Mouse (Mus musculus) T-cell, adult 2 months (primary cell): ENCODE results near the gene Olfr68.
"Not testable (repeated sequence)": the region's sequence is repeated elsewhere in the genome, so short reads cannot be mapped to it uniquely, and the experiment has no call there.

ENCODE experiments used
- DNase-seq: peaks from one replicate; pipeline ENCODE4 v3.0.0; 2022; ENCODE audit warnings: low spot score

Gene Olfr68

DNA sequence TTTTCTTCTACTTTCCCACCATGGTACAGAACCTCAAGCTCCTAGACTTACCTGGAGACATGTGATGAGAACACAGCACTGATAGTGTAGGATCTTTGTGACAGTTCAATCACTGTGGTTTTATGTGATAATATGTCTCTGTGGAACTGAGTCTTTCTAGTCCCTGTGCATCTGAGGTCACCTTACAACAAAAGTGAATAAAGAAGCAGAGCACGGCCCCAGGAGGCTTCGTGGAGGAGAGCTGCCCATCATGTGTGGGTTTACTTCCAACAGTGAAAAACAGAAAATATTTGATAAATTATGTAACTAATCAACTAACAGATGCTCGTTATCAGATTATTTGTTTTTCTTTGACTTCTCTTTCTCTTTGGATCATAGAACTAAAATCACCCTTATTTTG, at the start of gene Olfr68:
TSS of gene Olfr68 (minus strand) at position 101 of the 400 bp plus-strand sequence.
- no peak for DNase-seq

GRCm38 (mm10) chr7:103827808-103828207, 48.3 kb upstream of the Olfr68 start, which contains the start of gene Hbb-bs:
Hbb-bs (minus strand) TSS chr7:103828096.
- no peak for DNase-seq

DNA sequence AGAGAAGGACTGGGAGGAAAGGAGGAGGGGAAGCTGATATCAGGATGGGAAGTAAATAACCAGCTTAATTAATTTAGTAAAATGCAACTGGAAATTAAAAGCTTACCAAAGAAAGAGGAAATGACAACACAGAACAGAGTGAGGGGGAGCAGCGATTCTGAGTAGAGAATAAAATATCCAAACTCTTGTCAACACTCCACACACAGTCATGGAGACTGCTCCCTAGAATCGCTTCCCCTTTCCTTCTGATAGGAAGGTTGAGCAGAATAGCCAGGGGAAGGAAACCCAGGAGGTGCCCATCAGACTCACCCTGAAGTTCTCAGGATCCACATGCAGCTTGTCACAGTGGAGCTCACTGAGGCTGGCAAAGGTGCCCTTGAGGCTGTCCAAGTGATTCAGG, 47.6 kb upstream of the Olfr68 start:
- not testable (repeated sequence) for DNase-seq

- DNase-seq = no peak
Measured at GRCm38 (mm10) chr7:103826255-103826887, 46.9 kb upstream of the Olfr68 start.

GRCm38 (mm10) chr7:103825536-103826254, 46.2 kb upstream of the Olfr68 start:
- no peak for DNase-seq

DNA sequence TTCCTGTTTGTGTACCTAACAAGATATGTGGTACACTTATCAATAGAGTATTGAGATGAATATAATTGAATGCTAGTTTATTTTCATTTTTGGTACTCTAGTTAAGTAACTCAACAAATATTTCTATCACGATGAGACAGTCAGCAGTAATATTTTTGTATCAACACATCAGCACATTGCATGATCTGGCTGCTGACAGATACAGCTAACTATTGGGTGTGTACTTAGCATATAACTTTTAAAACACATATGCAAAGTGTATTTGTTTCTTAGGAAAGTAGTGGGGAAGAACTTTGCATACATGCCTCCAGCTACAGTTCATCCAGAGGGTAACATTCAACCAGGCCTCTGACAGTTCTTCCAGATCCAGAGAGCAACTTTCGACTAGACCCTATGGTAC, 45.1 kb upstream of the Olfr68 start:
- DNase-seq = no peak

GRCm38 (mm10) chr7:103815085-103815484, 35.6 kb upstream of the Olfr68 start:
- DNase-seq = not testable (repeated sequence)

GRCm38 (mm10) chr7:103813766-103814165, 34.3 kb upstream of the Olfr68 start, which contains the start of gene Hbb-bt:
Hbb-bt (minus strand) TSS chr7:103813996.
- DNase-seq = no peak

GRCm38 (mm10) chr7:103813152-103813551, 33.7 kb upstream of the Olfr68 start:
- not testable (repeated sequence) for DNase-seq

GRCm38 (mm10) chr7:103812174-103812573, 32.7 kb upstream of the Olfr68 start:
- DNase-seq = no peak

- DNase-seq = no peak
Measured at GRCm38 (mm10) chr7:103811223-103811845, 31.8 kb upstream of the Olfr68 start.

DNA sequence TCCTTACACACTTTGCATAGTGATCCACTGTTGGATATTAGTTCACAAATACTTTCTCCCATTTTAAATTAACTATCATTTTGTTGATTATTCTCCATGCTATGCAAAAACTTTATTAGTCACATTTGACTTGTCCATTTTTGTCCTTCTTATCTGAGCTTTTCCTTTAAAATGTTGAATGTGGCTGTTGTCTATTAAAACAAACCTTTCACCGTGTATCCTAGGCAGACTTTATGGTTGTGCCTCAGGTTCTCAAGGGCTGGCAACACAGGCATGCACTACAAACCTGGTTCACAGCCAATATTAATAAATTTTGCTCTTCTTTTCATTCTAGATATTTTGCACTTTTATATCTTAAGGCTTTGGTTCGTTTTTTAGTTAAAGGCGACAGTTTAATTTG, 31.2 kb upstream of the Olfr68 start:
- no peak for DNase-seq

- no peak for DNase-seq
Measured at GRCm38 (mm10) chr7:103810296-103810695, 30.8 kb upstream of the Olfr68 start.

GRCm38 (mm10) chr7:103809801-103810155, 30.3 kb upstream of the Olfr68 start:
- no peak for DNase-seq

DNA sequence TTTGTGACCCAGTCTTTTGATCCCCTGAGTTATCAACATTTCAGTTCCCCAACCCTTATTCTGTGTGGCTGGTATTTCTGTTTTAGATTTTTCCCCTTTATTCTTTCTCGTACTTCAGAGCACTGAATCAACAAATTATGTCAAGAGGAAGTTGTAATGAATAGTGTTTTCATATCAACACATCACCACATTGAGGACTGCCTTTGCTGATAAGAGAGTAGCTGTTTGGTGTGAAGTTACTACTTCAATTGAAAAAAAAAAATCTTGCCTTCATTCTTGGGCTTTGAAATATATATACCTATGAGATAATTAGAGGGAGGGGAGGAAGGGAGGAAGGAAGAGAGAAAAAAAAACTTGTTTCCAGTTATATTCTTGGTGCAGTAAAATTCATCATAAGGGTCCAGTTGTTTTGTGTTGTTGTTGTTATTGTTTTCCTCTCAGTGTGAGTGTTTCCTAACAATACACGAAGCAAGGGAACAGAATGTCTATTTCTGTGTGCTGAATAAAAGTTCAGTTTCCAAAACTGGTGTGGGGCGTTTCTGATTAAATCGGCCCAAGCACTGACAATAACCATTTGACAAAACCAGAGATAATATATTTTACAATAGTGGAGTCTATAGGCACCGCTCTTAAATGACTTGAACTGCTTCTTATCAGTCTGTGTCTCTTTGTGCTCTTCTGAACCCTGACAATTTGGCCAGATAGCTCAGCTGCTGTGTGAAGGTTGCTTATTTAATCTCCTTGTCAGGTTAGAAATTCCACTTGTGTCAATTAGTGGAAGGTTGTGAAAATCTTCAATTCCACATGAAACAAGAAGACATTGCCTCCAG, 29.7 kb upstream of the Olfr68 start:
- DNase-seq = no peak

DNA sequence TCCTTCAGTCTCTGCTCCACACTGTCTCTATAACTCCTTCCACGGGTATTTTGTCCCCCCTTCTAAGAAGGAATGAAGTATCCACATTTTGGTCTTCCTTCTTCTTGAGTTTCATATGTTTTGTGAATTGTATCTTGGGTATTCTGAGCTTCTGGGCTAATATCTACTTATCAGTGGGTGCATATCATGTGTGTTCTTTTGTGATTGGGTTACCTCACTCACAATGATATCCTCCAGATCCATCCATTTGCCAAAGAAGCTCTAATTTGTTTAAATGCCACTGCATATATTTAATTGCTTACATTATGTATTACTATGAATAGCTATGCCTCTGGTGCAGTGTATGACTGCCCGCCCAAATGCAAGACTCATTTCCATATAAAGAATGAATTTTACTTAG, 28.6 kb upstream of the Olfr68 start:
- DNase-seq = not testable (repeated sequence)

- no peak for DNase-seq
Measured at GRCm38 (mm10) chr7:103806856-103807255, 27.4 kb upstream of the Olfr68 start.

DNA sequence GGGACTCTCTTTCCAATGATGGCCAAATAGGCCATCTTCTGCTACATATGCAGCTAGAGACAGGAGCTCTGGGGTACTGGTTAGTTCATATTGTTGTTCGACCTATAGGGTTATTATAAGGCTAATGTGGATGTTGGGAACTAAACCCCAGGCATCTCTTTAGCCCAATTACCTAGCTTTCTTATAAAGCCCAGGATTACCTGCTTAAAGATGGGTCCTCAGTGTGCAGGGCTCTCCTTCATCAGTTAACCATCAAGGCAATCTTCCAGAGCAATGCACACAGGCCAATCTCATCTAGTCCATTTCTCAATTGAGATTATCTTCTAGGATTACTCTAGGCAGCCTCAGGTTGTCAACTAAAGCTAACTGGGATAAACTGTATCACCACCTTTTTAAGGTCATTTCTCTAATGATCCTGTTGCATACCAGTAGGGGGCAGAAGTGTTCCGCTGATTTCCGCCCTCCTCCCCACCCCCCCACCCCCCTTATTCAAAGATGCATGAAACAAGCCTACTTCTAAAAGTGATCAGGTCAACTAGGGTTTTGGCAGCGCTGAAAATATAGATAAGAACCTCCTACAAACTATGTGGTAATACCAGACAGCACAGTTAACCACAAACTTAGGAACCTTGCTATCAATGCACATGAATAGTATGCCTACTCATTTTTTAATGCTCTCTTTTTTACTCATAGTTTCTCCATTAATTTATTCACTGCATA, 13.3 kb upstream of the Olfr68 start:
- no peak for DNase-seq

DNA sequence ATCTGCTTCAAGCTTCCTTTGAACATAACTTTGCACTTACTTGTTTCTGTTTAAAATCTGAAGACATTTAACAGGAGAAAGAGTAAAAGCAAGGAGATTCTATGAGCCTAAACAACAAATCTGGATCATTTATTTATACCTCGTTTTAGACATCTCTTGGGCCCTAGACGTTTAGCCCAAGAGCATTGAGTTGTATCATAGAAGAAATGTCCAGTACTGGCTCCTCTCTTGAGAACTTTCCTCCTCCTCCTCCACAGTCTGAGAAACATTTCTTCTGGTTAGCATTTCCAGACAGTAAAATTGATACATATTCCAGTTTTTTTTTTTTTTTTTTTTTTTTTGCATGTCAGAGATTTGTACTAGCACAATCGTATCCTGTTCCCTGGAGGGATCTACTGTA, 12.2 kb upstream of the Olfr68 start, which contains the start of gene Olfr67:
TSS of gene Olfr67 (minus strand) at position 101 of the 400 bp plus-strand sequence.
- DNase-seq = no peak

- not testable (repeated sequence) for DNase-seq
Measured at GRCm38 (mm10) chr7:103777652-103778051, 1.8 kb downstream of the Olfr68 start.

DNA sequence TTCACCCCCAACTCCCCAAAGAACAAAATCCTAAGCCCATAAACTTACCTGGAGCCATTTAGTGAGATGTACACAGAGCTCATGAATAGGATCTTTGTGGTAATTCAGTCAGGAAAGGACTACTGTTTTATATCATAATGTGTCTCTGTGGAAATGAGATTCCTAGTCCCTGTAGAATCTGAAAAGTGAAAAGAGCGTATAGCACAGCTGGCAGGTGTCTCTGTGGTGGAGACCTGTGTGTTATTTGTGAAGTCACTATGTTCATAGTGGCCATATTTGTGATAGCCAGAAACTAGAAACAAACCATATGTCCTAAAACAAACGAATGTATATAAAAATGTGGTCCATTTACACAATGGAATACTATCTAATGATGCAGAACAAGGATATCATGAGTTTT, 8.0 kb downstream of the Olfr68 start, which contains the start of gene Olfr69:
TSS of gene Olfr69 (minus strand) at position 101 of the 400 bp plus-strand sequence.
- DNase-seq = no peak
